Mouse (Mus musculus): Measurements from ENCODE around the gene Ahsg.

Gene Ahsg

DNA sequence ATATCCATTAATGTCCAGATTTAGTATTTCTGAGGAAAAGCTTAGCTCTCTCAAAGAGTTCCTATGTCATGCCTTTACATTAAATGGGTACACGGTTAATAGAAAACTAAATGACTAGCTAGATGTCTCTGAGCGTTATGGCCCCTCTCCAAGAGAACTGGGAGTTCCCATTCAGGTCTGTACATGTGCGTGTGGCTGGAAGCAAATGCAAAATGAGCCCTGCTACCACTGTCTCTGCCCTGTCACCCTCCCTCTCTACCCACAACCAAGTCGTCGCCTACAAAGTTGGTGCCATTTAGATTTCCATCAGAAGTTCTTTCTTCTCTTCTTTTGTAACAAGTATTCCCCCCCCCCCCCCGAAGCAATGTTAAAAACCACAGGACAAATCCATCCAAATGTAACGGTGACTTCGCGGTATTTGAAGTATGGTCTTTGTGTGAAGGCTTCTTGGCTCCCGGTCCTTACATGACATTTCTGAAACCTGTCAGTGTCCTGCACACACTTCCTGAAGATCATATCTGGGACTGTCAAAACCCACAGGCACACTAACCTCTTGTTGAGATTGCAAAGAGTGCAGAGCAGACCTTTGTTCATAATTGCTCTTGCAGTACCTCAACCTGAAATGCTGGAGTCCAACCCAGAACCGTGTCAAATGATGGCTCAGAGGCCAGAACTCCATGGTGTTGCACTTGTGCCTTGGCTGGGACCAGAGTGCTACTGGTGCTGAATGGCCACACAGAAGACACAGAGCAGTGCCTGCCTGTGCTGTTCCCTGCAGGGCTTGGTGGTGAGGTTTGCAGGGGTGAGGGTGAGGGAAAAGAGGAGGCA lies at the start of gene Ahsg:
TSS of gene Ahsg (plus strand) at position 595 of the 828 bp plus-strand sequence.
- DNase-seq, result no peak

DNA sequence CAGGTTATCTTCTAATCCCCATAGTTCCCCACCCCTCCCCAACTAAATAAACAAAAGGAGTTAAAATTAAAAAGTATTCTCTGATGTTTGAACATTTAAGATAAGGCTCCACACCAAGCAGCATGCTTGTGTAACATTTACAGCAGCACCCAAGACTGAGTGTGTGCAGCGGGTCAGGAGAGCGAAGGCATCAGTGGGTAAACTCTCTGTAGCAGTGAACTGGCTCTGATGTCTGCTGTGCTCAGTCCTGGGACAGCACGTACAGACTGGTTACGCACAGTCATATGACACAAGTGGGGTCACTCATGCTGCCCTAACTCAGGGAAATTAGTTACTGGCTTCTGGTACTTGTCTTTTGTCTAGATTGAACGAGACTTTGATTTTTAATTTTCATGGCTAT lies 48.2 kb upstream of the Ahsg start:
- DNase-seq, result no peak

DNA sequence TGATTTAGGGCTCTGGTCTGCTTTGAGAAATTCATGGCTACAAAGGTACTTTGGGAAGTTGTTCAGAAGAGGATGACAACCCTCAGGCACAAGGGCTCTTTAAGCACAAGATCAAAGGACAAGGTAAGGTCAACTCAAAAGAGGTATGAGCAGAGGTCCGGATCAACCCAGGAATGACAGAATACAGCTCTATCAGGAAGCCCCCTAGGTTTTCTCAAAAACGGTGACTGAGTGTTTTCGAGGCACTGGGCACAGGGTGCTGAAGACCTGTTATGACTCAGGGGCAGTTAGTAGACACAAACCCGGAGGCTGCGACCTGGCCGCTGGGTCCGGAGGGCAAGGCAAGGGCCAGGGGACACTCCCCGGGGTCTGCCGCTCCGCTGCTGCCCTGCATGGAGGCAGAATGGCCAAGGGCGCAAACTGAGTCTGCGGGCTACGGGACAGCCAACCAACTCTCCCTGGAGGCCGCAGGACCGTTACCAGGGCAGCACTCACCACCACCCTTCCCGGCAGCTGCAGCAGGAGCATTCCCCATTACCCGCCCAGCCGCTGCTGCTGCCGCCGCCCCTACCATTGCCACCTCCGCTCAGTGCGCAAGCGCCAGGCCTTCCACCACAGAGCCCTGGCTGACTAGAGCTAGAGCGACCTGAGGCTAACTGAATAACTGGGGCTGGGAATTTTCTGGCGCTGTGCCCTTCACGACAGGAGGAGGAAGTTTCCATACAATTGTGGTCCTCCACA lies 46.8 kb upstream of the Ahsg start:
- DNase-seq, result peak; percentile 49

DNA sequence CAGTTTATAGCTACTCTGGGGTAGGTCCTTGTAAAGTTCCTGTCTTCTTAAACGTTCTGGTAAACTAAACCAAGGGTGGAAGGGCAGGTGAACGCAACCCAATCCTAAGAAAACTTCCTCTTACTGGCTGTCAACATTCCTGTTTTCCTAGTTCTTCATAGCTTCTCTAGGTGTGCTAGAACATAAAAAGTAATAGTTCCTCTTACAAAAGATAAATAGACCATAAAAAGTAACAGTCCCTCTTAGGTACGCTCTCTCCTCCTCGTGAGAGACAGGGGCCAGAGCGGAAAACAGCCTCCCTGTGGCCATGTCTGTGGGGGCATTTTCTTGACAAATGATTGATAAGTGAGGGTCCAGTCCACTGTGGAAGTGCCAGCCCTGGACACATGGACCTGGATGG lies 46.2 kb upstream of the Ahsg start:
- DNase-seq, result no peak

DNA sequence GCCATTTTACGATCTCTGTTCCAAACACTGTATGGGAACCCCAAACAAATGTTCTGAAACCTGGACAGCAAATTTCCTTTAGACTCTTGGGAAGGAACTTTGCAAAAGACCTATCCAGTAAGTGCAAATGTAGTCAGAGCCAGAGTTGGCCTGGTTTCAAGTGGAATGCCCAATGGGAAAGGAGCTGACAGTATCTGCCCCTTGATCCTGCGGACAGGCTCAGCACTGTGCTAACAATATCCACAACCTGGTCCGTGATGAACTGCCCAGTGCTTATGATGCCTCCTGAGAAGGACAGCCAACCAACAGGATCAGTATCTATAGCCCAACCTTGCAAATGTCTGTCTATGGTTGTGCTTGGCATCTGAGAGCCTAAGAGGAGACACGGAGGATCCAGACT lies 45.6 kb upstream of the Ahsg start:
- no peak for DNase-seq

DNA sequence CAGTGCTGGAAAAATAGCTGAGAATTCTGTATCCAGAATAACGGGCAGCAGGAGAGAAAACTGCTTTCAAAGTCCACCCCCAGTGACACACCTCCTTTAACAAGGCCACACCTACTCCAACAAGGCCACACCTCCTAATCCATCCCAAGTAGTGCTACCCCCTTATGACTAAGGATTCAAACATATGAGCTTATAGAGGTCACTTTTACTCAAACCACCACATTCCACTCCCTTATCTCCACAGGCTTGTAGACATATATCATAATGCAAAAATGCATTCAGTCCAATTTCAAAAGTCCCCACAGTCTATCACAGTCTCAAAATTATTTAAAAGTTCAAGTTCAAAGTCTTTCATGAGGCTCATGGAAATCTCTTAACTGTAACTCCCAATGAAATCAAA lies 43.4 kb upstream of the Ahsg start:
- no peak for DNase-seq

DNA sequence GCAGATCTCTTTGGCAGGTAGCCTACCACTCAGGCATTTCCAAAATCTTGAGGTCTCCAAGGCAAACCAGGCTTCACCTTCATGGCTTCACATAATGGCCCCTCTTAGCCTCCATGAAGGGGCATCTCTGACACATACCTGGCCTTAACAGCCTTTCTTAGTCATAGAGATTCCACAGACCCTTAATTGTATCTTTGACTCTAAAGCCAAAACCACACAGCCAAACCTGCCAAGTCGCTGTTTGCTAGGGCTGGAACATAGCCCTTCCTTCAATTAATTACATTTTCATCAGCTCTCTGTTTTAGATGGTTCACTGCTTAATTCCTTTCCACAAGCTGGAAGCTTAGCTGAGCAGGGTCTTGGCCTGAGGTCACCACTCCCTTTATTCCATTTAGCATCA lies 42.7 kb upstream of the Ahsg start:
- DNase-seq, result no peak

DNA sequence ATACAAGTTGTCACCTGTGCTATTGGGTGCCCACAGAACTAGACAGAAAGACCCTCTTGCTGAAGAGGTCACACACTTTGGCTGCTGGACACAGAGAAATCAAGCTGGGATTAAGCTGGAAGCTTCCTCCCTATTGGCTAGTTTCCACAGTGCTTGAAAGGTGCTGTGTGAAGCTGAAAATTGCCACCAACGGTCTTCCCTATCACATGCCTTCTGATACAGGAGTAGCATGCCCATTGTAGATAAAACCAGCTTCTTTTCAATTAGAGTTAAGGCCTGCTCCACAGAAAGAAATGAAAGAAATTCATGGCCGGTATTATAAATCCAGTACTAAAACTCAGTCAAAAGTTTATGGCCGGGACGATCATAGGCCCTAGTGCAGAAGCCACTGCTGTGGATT lies 38.4 kb upstream of the Ahsg start:
- no peak for DNase-seq

DNA sequence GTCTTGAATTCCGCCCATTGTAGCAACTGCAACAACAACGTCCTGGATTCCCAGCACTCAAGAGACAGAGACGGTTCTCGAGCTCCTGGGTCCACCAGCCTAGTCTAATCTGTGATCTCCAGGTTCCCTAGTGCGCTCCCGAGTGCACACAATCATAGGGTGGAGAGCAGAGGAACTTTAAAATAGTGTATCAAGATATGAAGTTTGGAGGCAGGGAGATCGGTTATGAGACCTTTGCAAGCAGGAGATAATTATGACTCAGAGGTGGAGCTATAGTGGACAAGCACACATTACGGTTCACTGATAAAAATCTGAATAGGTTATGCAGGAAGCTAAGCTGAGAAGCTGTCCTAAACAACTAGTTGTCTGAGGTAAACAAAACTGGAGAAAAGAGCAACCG lies 34.3 kb upstream of the Ahsg start:
- DNase-seq, result peak; percentile 4

DNA sequence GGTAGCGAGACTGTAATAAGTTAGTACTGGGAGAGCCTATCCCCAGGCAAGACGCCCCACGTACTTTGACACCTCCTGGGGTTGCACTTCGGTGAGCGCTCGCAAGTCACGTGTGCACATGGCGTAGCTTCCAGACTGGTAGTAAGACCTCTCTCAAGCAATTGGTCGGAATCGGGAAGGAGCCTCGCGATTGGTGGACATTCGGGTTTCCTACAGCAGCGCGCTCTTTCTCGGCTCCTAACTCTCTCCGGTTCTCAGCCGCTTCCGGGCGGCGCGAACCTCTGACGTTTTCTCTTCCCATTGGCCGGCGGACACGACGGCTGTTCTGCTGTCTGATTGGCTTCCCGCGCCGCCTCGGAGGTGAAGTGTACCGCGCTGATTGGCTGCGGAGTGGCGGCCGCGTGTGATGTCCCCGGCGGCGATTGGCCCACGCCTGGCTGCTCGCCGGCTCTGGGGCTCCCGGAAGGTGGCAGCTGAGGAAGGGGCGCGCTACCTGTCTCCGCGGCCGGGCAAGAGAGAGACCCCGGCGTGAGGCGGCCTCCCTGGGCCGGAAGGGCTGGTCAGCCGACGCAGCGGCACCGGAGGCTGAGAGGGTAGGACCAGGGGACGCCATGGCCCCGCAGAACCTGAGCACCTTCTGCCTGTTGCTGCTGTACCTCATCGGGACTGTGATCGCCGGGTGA lies 33.5 kb upstream of the Ahsg start, which contains the start of the genes Tbccd1 and Dnajb11:
TSS of gene Tbccd1 (minus strand) at position 239 of the 683 bp plus-strand sequence.
TSS of gene Dnajb11 (plus strand) at position 415 of the 683 bp plus-strand sequence.
- DNase-seq, result peak; percentile 98

DNA sequence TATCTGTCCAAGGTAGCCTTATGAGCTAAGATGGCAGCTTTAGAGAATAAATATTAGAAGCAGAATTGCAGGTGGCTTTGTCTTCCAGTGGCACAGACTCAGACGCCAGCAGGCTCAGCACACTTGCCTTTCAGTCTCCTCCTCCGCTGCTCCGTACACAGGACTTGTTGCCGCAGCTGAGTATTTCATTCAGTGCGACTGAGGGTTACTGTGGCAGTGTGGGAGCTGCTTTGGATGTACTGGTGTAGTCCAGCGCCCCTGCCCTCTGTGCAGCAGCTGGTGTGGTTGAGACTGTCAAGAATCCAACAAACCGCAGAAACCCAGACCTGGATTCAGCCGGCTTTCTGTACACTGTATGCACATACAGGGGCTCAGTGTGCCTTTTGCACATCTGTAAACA lies 18.7 kb upstream of the Ahsg start:
- no peak for DNase-seq

DNA sequence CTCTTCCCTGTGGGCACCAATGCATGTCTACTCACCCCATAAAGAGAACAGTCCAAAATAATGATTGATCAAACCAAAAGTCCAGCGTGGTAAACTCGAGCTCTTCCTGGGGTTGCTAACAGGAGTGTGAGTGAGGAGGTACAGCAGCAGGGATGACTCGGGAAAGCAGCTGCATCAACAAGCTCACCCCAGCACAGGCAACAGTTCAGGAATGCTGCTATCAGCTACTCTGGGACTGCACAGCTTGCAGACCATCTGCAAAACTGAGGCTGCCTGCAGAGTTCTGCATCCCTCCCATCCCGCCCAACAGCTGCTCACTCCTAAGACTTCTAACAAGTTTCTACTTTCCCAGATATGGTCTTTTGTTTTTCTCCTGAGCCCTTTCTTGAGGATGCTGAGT lies 17.7 kb upstream of the Ahsg start:
- no peak for DNase-seq

DNA sequence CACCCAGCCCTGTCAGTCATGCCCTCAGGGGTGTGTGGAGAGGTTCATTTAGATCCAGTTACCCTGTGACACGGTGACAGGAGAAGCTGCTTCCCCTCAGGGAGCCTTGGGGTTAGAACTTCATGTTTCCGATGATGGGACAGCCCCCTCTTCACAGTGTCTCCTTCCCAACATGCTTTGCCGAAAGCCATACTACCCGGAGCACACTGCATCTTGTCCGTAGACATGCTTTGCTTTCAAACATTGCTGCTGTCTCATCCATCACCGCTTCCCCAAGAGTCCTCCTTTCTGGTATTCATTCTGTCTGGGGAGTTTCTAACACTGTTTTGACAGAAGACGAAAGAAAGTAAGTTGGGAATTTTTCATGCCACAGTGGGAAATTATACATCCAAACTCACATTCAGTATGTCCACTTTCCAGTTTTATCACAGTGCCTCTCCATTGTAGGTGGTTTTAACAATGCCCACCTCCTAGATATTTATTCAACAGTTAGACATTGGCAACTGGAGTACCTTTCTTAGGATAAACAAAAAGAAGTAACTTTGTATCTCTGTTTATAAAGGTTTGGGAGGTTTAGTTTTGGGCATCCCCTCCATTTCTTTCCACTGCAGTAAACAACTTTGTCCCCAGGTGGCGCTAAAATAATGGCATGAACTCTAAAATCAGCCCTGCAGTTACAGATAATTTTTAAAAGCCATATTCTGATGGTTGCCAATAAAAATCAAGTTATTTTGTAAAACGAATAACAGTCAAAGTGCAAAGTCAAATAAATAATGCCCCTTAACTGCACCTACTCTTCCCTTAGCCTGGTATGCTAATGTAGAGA lies 14.6 kb upstream of the Ahsg start:
- DNase-seq, result peak; percentile 31

DNA sequence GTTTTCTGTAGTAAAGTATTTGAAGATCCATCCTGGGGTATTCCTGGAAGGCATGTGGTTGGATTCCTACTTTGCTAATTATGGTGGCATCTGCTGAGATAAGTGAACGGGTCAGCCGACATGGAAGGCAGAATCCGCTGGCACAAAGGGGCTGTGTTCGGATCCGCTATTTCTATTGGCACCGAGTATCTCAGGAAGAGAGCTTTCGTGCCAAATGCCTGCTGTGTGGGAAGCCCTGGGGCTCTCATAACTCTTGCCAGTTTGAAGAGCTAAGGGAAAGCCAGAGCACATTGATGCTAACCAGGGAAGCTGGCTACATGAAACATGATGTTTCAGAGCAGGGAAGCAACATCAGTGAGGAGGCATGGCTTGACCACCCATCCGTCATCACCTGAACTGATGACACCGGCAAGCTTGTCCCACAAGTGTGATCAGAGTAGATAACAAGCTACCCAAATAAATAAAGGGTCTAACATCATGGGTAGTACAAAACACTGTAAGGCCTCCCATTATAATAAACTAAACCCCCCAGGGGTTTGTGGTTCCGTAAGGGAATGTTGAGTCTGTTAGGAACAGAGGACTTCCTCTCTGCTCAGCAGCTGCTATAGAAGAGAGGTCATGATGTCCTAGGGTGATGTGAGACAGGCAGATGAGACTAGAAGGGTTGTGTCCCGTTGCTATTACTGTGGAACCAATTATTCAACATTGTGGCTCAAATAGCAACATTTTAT lies 13.3 kb upstream of the Ahsg start:
- no peak for DNase-seq

DNA sequence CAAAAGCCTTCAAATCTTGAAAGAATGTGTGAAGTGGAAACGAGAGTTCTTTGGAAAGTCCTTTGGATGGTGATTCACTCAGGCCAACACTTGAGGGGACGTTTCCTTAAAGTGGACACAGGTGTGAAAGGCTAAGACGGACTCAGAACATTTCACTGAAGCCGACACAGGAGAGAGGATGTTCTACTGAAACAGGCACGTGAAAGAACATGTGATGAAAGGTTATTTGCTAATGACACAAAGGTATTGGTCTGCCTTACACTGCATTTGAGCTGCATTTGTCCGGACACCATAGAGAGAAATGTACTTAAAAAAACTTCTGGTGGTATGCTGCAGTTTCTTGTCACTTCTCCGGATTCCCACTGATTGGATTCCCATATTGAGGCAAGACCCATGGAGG lies 12.4 kb upstream of the Ahsg start:
- DNase-seq, result no peak

DNA sequence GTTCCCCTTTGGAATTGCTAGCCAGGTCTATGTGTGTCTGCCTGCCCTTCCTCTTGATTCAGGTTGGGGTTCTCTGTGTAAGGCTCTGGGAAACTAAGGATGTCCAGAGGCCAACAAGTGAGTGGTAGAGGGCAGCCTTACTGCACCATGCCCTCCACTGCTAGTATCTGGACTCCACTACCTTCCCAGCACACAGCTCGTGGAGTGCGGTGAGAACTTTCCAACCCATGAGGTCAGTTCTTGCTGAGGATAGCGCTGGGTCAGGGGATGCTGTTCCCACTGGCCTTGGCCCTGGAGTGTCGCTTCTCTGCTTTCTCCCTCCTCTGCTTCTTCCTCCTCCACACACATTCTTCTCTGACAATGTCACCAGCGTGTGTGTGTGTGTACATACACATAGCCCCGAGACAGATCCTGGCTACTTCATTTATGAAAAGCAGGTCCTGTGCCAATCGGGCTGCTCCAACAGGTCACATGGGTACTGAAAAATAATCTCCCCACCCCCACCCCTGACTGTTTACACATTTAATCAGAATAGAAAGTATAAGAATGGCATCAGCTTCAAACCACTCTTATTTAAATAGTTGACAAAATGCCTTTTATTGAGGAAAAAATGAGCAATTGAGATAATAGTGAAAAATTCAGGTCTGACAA lies 11.0 kb upstream of the Ahsg start:
- DNase-seq, result no peak

DNA sequence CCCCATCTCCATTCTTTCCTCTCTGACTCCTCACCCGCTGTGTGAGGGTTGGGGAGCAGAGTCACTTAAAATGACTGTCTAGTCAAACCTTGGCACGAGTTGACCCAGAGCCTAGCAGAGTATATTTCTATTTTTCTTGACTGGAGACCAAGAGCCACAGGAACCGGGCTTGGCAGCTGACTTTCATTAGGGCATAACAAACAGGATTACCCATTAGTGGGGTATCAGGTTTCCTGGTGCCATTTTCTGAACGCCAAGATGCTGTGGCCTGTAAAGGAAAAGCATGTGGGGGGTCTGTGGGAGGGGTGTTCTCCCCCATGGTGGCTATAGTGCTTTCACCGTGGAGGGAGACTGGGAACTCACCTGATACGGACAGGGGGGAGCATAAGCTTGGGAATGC lies 10.2 kb upstream of the Ahsg start:
- DNase-seq, result no peak

DNA sequence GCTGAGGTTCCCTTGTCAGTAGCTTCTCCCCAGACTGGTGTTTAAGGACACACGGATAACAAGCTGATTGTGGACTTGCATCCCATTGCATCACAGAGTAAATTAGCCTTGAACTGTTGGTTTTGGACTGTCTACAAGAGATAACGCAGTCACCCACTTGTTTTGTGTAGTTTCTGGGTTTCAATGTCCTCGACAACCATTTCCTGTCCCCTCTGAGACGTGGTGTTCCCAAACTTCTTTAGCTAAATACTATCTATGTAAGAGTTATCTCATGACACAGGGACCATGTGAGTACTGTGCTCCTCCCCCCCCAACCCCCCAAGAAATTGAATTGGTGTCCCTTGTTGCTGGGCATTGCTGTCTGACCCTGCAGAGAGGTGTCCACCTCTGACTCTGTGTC lies 9.6 kb upstream of the Ahsg start:
- DNase-seq, result no peak

DNA sequence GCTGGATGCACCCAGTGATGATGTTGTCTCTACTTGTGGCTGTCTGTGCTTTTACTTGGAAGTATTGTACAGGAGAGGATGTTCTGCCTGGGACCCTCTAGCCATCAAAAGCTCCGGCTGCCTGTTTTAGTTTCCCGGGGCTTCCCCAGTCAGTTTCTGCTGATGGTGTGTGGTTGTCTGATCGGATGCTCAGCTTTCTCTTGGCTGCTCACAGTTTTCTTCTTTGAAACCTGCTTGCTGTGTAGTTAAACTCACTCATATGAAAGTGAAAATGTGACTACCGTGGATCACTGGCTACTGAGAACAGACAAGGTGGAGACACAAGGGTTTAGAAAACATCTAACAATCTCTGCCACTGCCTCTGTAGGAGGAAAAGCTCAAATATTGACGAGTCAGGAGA lies 7.6 kb upstream of the Ahsg start:
- no peak for DNase-seq

DNA sequence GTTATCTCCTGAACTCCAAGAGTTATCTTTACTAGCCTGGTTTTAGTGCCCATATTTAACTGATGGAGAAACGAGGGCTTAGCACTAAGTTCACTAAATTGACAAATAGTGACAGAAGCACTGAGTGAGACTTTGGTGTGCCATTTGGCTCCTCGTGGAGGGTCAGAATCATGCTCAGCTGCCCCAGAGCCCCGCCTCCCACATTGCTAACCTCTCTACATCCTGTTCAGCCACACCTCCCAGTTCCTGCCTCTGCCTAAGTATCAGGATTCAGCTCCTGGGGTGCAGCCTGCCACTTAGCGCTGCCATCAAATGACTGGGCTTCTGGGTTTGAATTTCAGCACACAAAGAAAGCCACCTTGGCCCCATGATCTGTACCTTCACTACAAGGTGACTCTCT lies 5.7 kb upstream of the Ahsg start:
- DNase-seq, result no peak

DNA sequence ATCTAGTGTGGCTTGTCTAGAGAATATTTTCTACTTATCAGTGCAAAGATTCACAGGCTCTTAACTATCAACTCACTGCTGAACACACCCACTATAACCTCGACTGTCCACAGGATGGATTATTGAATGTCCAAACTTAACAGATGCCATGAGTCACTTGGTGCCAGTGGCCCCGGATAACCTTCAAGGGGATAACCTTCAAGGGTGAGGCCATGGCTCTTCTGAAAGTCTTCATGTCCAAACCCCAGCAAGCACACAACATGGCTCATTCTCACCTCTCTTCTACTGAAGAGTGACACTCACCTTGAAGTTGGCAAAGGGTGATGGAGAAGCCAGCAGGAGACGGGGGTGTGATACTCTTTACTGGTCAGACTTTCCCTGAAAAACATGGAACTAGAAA lies 4.4 kb upstream of the Ahsg start:
- DNase-seq, result no peak

DNA sequence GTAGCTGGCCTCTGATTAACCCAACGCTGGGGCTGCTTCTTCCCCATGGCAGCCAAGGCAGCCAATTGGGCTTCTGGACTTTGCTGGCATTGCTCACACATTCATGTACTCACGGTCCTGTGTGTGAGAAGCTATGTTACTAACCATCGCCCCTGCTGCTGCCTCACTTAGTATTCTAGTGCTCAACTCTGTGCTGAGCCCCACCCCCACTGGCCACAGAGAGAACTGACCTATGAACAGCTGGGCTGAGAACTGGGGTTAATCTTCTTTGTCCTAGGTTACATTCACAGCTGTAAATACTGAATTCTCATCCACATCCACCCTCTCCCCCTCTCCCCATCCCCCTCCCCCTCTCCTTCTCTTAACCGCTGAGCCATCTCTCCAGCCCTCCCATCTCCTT lies 2.2 kb upstream of the Ahsg start:
- DNase-seq, result no peak
